Mouse (Mus musculus) liver, embryonic 14.5 days (tissue): ENCODE measurements around the gene Calr4. TPM values are rescaled to one million over a fixed set of nuclear protein-coding genes. Genes with fewer than 3 reads are reported as not detected.

ENCODE experiments used
- ATAC-seq: fragments of 200-750 bp; cut with Nextera tagmentation; 2 replicates; pipeline ENCODE4 v1.8.0; 2017; ENCODE audit warnings: moderate number of reproducible peaks, mild to moderate bottlenecking, moderate library complexity; ENCODE audit not compliant: insufficient read depth
- DNase-seq, 3 experiments: peaks; one replicate each; pipeline ENCODE4 v3.0.0-alpha.2; 2012 to 2013; ENCODE audit warnings: low read depth in 3 of 3, low spot score in 3 of 3
- H3K27ac ChIP-seq: fragments of 300-500 bp; sonication (generic); 2 replicates; pipeline ENCODE4 v1.5.1; 2014; ENCODE audit warnings: moderate library complexity, mild to moderate bottlenecking, control low read depth, inconsistent platforms
- H3K27me3 ChIP-seq: fragments of 300-500 bp; sonication (generic); 2 replicates; pipeline ENCODE4 v1.6.1; 2014; ENCODE audit warnings: mild to moderate bottlenecking, low read length, moderate library complexity; ENCODE audit not compliant: control insufficient read depth, insufficient read depth
- H3K36me3 ChIP-seq: fragments of 300-500 bp; sonication (generic); replicated peaks from 2 replicates; pipeline ENCODE4 v1.6.1; 2014; ENCODE audit warnings: low read depth; ENCODE audit not compliant: control insufficient read depth, insufficient read depth
- H3K4me1 ChIP-seq, 2 experiments: fragments of 200-500 bp in 1 of 2; fragments of 300-500 bp in 1 of 2; sonication (generic) in 1 of 2; replicated peaks; 2 replicates each; pipeline ENCODE4 v1.6.1; 2012 to 2014; ENCODE audit warnings: antibody characterized with exemption in 1 of 2, inconsistent platforms in 1 of 2, low read length in 1 of 2; ENCODE audit not compliant: control insufficient read depth in 2 of 2, insufficient read depth in 2 of 2
- H3K4me2 ChIP-seq: fragments of 300-500 bp; sonication (generic); 2 replicates; pipeline ENCODE4 v1.6.1; 2014; ENCODE audit warnings: low read depth, mild to moderate bottlenecking, control low read depth, moderate library complexity
- H3K4me3 ChIP-seq, 2 experiments: fragments of 200-500 bp in 1 of 2; fragments of 300-500 bp in 1 of 2; sonication (generic) in 1 of 2; 2 replicates each; pipeline ENCODE4 v1.5.1; 2012 to 2014; ENCODE audit warnings: low read depth in 2 of 2, low read length in 2 of 2, mild to moderate bottlenecking in 2 of 2, control low read depth in 1 of 2, inconsistent platforms in 1 of 2, moderate library complexity in 1 of 2; ENCODE audit not compliant: insufficient read depth in 1 of 2
- H3K9ac ChIP-seq: fragments of 300-500 bp; sonication (generic); replicated peaks from 2 replicates; pipeline ENCODE4 v1.6.1; 2014; ENCODE audit warnings: mild to moderate bottlenecking, control low read depth, moderate library complexity
- H3K9me3 ChIP-seq: fragments of 300-500 bp; sonication (generic); 2 replicates; pipeline ENCODE4 v1.6.1; 2016; ENCODE audit warnings: low read length, mixed read lengths; ENCODE audit not compliant: control insufficient read depth
- CTCF ChIP-seq: IDR thresholded peaks from 2 replicates; pipeline ENCODE4 v1.5.1; 2016; ENCODE audit warnings: antibody characterized with exemption, low read depth, control low read depth
- EP300 ChIP-seq: IDR thresholded peaks from 2 replicates; pipeline ENCODE4 v1.6.1; 2016; ENCODE audit warnings: antibody characterized with exemption, low read depth
- WGBS: fragments of 180-500 bp; shearing (Covaris S2); extraction: QIAGEN DNeasy Blood & Tissue Kit; methylation state at CpG from one replicate; pipeline ENCODE4 v1.1.7; 2014; ENCODE audit not compliant: insufficient replicate concordance; 5-methylcytosine and 5-hydroxymethylcytosine counted together
- polyA plus RNA-seq, 2 experiments: library from polyadenylated mRNA; depleted of rRNA in 1 of 2; stranded (reverse) in 1 of 2; unstranded in 1 of 2; fragments of >200 nt; fragmentation: Nextera tagmentation in 1 of 2; extraction: Ambion mirVana in 1 of 2; gene quantifications; 2 replicates each; pipeline versions ENCODE4 v1.2.1 to v1.2.3; 2012 to 2014

Gene Calr4
- polyA plus RNA-seq, 2 experiments: 0.03 TPM; not detected in 1

- H3K4me3 ChIP-seq: no peak overlapping the region
- H3K27me3 ChIP-seq: no peaks in the 10 kb centered on the region
- DNase-seq: no peak
- H3K4me1 ChIP-seq: 0 out of 4 replicates have a peak, but pooled peaks cover 0 to 3% of the 10 kb centered on the region in 2 experiments
- TF ChIP-seq CTCF: no peak
- TF ChIP-seq EP300: no peak
- no peak overlapping the region for H3K9ac ChIP-seq
- H3K9me3 ChIP-seq: no peaks in the 10 kb centered on the region
- H3K27ac ChIP-seq: no peak overlapping the region
- no peak overlapping the region for H3K4me2 ChIP-seq
- ATAC-seq: no peak
- H3K36me3 ChIP-seq: no peaks in the 10 kb centered on the region
- WGBS: 66% methylated on average over 2 of the region's 2 CpGs
These were observed 24.0 kb upstream of the Calr4 start for GRCm38 (mm10) chr4:109210253-109210652.

GRCm38 (mm10) chr4:109210881-109211280 is 23.4 kb upstream of the Calr4 start:
- no peaks in the 10 kb centered on the region for H3K27me3 ChIP-seq
- ATAC-seq (no peak), DNase-seq (no peak)
- H3K4me1 ChIP-seq: 0 out of 4 replicates have a peak, but pooled peaks cover 0 to 3% of the 10 kb centered on the region in 2 experiments
- no peak for TF ChIP-seq EP300
- no peak for TF ChIP-seq CTCF
- no peak overlapping the region for H3K27ac ChIP-seq
- no peak overlapping the region for H3K9ac ChIP-seq
- 66% methylated on average over 4 of the region's 4 CpGs for WGBS
- no peaks in the 10 kb centered on the region for H3K36me3 ChIP-seq
- no peak overlapping the region for H3K4me3 ChIP-seq
- no peaks in the 10 kb centered on the region for H3K9me3 ChIP-seq
- H3K4me2 ChIP-seq: no peak overlapping the region

- 45% methylated on average over 3 of the region's 3 CpGs for WGBS
- no peaks in the 10 kb centered on the region for H3K27me3 ChIP-seq
- DNase-seq (no peak), ATAC-seq (no peak)
- no peaks in the 10 kb centered on the region for H3K4me1 ChIP-seq
- H3K4me2 ChIP-seq: no peak overlapping the region
- no peaks in the 10 kb centered on the region for H3K36me3 ChIP-seq
- H3K9ac ChIP-seq: no peak overlapping the region
- H3K9me3 ChIP-seq: no peaks in the 10 kb centered on the region
- TF ChIP-seq CTCF: no peak
- no peak for TF ChIP-seq EP300
- no peak overlapping the region for H3K27ac ChIP-seq
- H3K4me3 ChIP-seq: no peak overlapping the region
These were observed 20.3 kb upstream of the Calr4 start for GRCm38 (mm10) chr4:109213986-109214385.

- Histone ChIP-seq H3K27ac (no peak overlapping the region), H3K4me1 (no peaks in the 10 kb centered on the region), H3K27me3 (no peaks in the 10 kb centered on the region), H3K36me3 (no peaks in the 10 kb centered on the region), H3K4me2 (no peak overlapping the region), H3K9me3 (no peaks in the 10 kb centered on the region), H3K4me3 (no peak overlapping the region), H3K9ac (no peak overlapping the region)
- 59% methylated on average over 7 of the region's 7 CpGs for WGBS
- ATAC-seq (no peak), DNase-seq (no peak)
- TF ChIP-seq CTCF (no peak), EP300 (no peak)
These were observed 16.3 kb upstream of the Calr4 start for GRCm38 (mm10) chr4:109218008-109218407.

- H3K27ac ChIP-seq: no peak overlapping the region
- 73% methylated on average over 14 of the region's 14 CpGs for WGBS
These were observed 13.8 kb upstream of the Calr4 start for GRCm38 (mm10) chr4:109220441-109220940.

More at GRCm38 (mm10) chr4:109220441-109220940, 13.8 kb upstream of the Calr4 start:
- Histone ChIP-seq H3K36me3 (no peaks in the 10 kb centered on the region), H3K4me3 (no peak overlapping the region), H3K27me3 (no peaks in the 10 kb centered on the region), H3K9me3 (no peaks in the 10 kb centered on the region), H3K9ac (no peak overlapping the region), H3K4me1 (no peaks in the 10 kb centered on the region), H3K4me2 (no peak overlapping the region)
- TF ChIP-seq CTCF: no peak
- TF ChIP-seq EP300: no peak
- no peak for DNase-seq
- no peak for ATAC-seq
